Mouse (Mus musculus): ENCODE data around the gene Gm17359. TPM values are rescaled to one million over a fixed set of nuclear protein-coding genes. Genes with fewer than 3 reads are reported as not detected.

Gene Gm17359
- polyA plus RNA-seq, 1 experiment from 2014 or later: not detected

- H3K4me1 ChIP-seq (ENCODE audit: control insufficient read depth, insufficient read depth, low read length): no peaks in the 10 kb centered on the region; the same call in 1 of the 2 replicates
- DNase-seq (ENCODE audit: low spot score) (no peak), ATAC-seq (ENCODE audit: low read depth) (no peak)
- H3K4me2 ChIP-seq (ENCODE audit: low read depth, low read length): no peak overlapping the region
- H3K9ac ChIP-seq (ENCODE audit: low read depth, low read length): no peak overlapping the region
- no peaks in the 10 kb centered on the region for H3K9me3 ChIP-seq (ENCODE audit: control insufficient read depth, low read length)
- no peak overlapping the region for H3K27ac ChIP-seq (replicated peaks; ENCODE audit: low read depth, low read length)
- H3K36me3 ChIP-seq (ENCODE audit: control insufficient read depth, insufficient read depth, low read length): no peaks in the 10 kb centered on the region
- no peaks in the 10 kb centered on the region for H3K27me3 ChIP-seq (replicated peaks; ENCODE audit: control insufficient read depth, insufficient read depth, low read length)
- H3K4me3 ChIP-seq (ENCODE audit: low read depth, low read length): no peak overlapping the region
- WGBS: 62% methylated on average over 6 of the region's 6 CpGs
Measured at GRCm38 (mm10) chr3:79368306-79368705, 31.8 kb downstream of the Gm17359 start.

- H3K27ac ChIP-seq (replicated peaks; ENCODE audit: low read depth, low read length): no peak overlapping the region
- H3K27me3 ChIP-seq (replicated peaks; ENCODE audit: control insufficient read depth, insufficient read depth, low read length): no peaks in the 10 kb centered on the region
- DNase-seq (ENCODE audit: low spot score): no peak
- H3K4me3 ChIP-seq (ENCODE audit: low read depth, low read length): no peak overlapping the region
- no peak for ATAC-seq (ENCODE audit: low read depth)
- H3K4me1 ChIP-seq (ENCODE audit: control insufficient read depth, insufficient read depth, low read length): no peaks in the 10 kb centered on the region; the same call in 1 of the 2 replicates
- H3K4me2 ChIP-seq (ENCODE audit: low read depth, low read length): no peak overlapping the region
- WGBS: 63% methylated on average over 4 of the region's 4 CpGs
- H3K9me3 ChIP-seq (ENCODE audit: control insufficient read depth, low read length): no peaks in the 10 kb centered on the region
- H3K36me3 ChIP-seq (ENCODE audit: control insufficient read depth, insufficient read depth, low read length): no peaks in the 10 kb centered on the region
- no peak overlapping the region for H3K9ac ChIP-seq (ENCODE audit: low read depth, low read length)
Measured at GRCm38 (mm10) chr3:79370385-79370929, 34.0 kb downstream of the Gm17359 start.

GRCm38 (mm10) chr3:79371506-79372195 lies 35.2 kb downstream of the Gm17359 start:
- Histone ChIP-seq H3K4me3 (ENCODE audit: low read depth, low read length) (no peak overlapping the region), H3K4me1 (ENCODE audit: control insufficient read depth, insufficient read depth, low read length) (no peaks in the 10 kb centered on the region; the same call in 1 of the 2 replicates), H3K27me3 (replicated peaks; ENCODE audit: control insufficient read depth, insufficient read depth, low read length) (no peaks in the 10 kb centered on the region), H3K9ac (ENCODE audit: low read depth, low read length) (no peak overlapping the region), H3K36me3 (ENCODE audit: control insufficient read depth, insufficient read depth, low read length) (no peaks in the 10 kb centered on the region), H3K9me3 (ENCODE audit: control insufficient read depth, low read length) (no peaks in the 10 kb centered on the region), H3K27ac (replicated peaks; ENCODE audit: low read depth, low read length) (no peak overlapping the region), H3K4me2 (ENCODE audit: low read depth, low read length) (no peak overlapping the region)
- WGBS: 69% methylated on average over 7 of the region's 7 CpGs
- no peak for DNase-seq (ENCODE audit: low spot score)
- ATAC-seq (ENCODE audit: low read depth): no peak

GRCm38 (mm10) chr3:79373930-79374329 lies 37.5 kb downstream of the Gm17359 start:
- Histone ChIP-seq H3K27ac (replicated peaks; ENCODE audit: low read depth, low read length) (no peak overlapping the region), H3K4me2 (ENCODE audit: low read depth, low read length) (no peak overlapping the region), H3K9me3 (ENCODE audit: control insufficient read depth, low read length) (no peaks in the 10 kb centered on the region), H3K27me3 (replicated peaks; ENCODE audit: control insufficient read depth, insufficient read depth, low read length) (no peaks in the 10 kb centered on the region), H3K9ac (ENCODE audit: low read depth, low read length) (no peak overlapping the region), H3K4me3 (ENCODE audit: low read depth, low read length) (no peak overlapping the region), H3K4me1 (ENCODE audit: control insufficient read depth, insufficient read depth, low read length) (no peaks in the 10 kb centered on the region; the same call in 1 of the 2 replicates), H3K36me3 (ENCODE audit: control insufficient read depth, insufficient read depth, low read length) (no peaks in the 10 kb centered on the region)
- ATAC-seq (ENCODE audit: low read depth) (no peak), DNase-seq (ENCODE audit: low spot score) (no peak)
- 51% methylated on average over 3 of the region's 3 CpGs for WGBS

- no peak overlapping the region for H3K27ac ChIP-seq (replicated peaks; ENCODE audit: low read depth, low read length)
- no peaks in the 10 kb centered on the region for H3K4me1 ChIP-seq (ENCODE audit: control insufficient read depth, insufficient read depth, low read length)
- no peak overlapping the region for H3K4me3 ChIP-seq (ENCODE audit: low read depth, low read length)
- no peaks in the 10 kb centered on the region for H3K36me3 ChIP-seq (ENCODE audit: control insufficient read depth, insufficient read depth, low read length)
- H3K9ac ChIP-seq (ENCODE audit: low read depth, low read length): no peak overlapping the region
- WGBS: 47% methylated on average over 3 of the region's 3 CpGs
- ATAC-seq (ENCODE audit: low read depth) (no peak), DNase-seq (ENCODE audit: low spot score) (no peak)
- H3K4me2 ChIP-seq (ENCODE audit: low read depth, low read length): no peak overlapping the region
- H3K9me3 ChIP-seq (ENCODE audit: control insufficient read depth, low read length): no peaks in the 10 kb centered on the region
- H3K27me3 ChIP-seq (replicated peaks; ENCODE audit: control insufficient read depth, insufficient read depth, low read length): no peaks in the 10 kb centered on the region
Measured at GRCm38 (mm10) chr3:79378086-79378485, 41.6 kb downstream of the Gm17359 start.

- no peaks in the 10 kb centered on the region for H3K9me3 ChIP-seq (ENCODE audit: control insufficient read depth, low read length)
- ATAC-seq (ENCODE audit: low read depth) (no peak), DNase-seq (ENCODE audit: low spot score) (no peak)
- H3K27ac ChIP-seq (replicated peaks; ENCODE audit: low read depth, low read length): no peak overlapping the region
- no peaks in the 10 kb centered on the region for H3K36me3 ChIP-seq (ENCODE audit: control insufficient read depth, insufficient read depth, low read length)
- H3K9ac ChIP-seq (ENCODE audit: low read depth, low read length): no peak overlapping the region
- no peak overlapping the region for H3K4me3 ChIP-seq (ENCODE audit: low read depth, low read length)
- H3K4me1 ChIP-seq (ENCODE audit: control insufficient read depth, insufficient read depth, low read length): no peaks in the 10 kb centered on the region
- no peaks in the 10 kb centered on the region for H3K27me3 ChIP-seq (replicated peaks; ENCODE audit: control insufficient read depth, insufficient read depth, low read length)
- 75% methylated on average over 14 of the region's 14 CpGs for WGBS
- no peak overlapping the region for H3K4me2 ChIP-seq (ENCODE audit: low read depth, low read length)
Measured at GRCm38 (mm10) chr3:79379255-79379836, 42.9 kb downstream of the Gm17359 start.

- 65% methylated on average over 6 of the region's 6 CpGs for WGBS
Measured at GRCm38 (mm10) chr3:79379873-79380595, 43.6 kb downstream of the Gm17359 start.

GRCm38 (mm10) chr3:79381398-79381797 lies 44.9 kb downstream of the Gm17359 start:
- 76% methylated on average over 4 of the region's 4 CpGs for WGBS

More at GRCm38 (mm10) chr3:79379873-79380595, 43.6 kb downstream of the Gm17359 start:
- DNase-seq (ENCODE audit: low spot score): no peak
- Histone ChIP-seq H3K9me3 (ENCODE audit: control insufficient read depth, low read length) (no peaks in the 10 kb centered on the region), H3K4me3 (ENCODE audit: low read depth, low read length) (no peak overlapping the region), H3K9ac (ENCODE audit: low read depth, low read length) (no peak overlapping the region), H3K27me3 (replicated peaks; ENCODE audit: control insufficient read depth, insufficient read depth, low read length) (no peaks in the 10 kb centered on the region), H3K36me3 (ENCODE audit: control insufficient read depth, insufficient read depth, low read length) (no peaks in the 10 kb centered on the region), H3K4me2 (ENCODE audit: low read depth, low read length) (no peak overlapping the region), H3K27ac (replicated peaks; ENCODE audit: low read depth, low read length) (no peak overlapping the region), H3K4me1 (ENCODE audit: control insufficient read depth, insufficient read depth, low read length) (no peaks in the 10 kb centered on the region)
- ATAC-seq (ENCODE audit: low read depth): no peak

More at GRCm38 (mm10) chr3:79381398-79381797, 44.9 kb downstream of the Gm17359 start:
- no peaks in the 10 kb centered on the region for H3K9me3 ChIP-seq (ENCODE audit: control insufficient read depth, low read length)
- ATAC-seq (ENCODE audit: low read depth): no peak
- H3K4me2 ChIP-seq (ENCODE audit: low read depth, low read length): no peak overlapping the region
- no peak for DNase-seq (ENCODE audit: low spot score)
- H3K4me1 ChIP-seq (ENCODE audit: control insufficient read depth, insufficient read depth, low read length): no peaks in the 10 kb centered on the region
- no peaks in the 10 kb centered on the region for H3K27me3 ChIP-seq (replicated peaks; ENCODE audit: control insufficient read depth, insufficient read depth, low read length)
- H3K4me3 ChIP-seq (ENCODE audit: low read depth, low read length): no peak overlapping the region
- no peak overlapping the region for H3K27ac ChIP-seq (replicated peaks; ENCODE audit: low read depth, low read length)
- H3K36me3 ChIP-seq (ENCODE audit: control insufficient read depth, insufficient read depth, low read length): no peaks in the 10 kb centered on the region
- no peak overlapping the region for H3K9ac ChIP-seq (ENCODE audit: low read depth, low read length)
